Mouse (Mus musculus): ENCODE results near the gene Eaf2. TPM values are rescaled to one million over a fixed set of nuclear protein-coding genes. Genes with fewer than 3 reads are reported as not detected.

Eaf2 gene
- polyA plus RNA-seq, 2 experiments = 2.4 to 6.8 TPM

- Histone ChIP-seq H3K4me2 (replicated peaks; ENCODE audit: low read depth, low read length, severe bottlenecking) (no peak overlapping the region), H3K36me3 (ENCODE audit: control insufficient read depth, insufficient read depth, low read length) (no peaks in the 10 kb centered on the region), H3K27me3 (ENCODE audit: control insufficient read depth, insufficient read depth, low read length) (no peaks in the 10 kb centered on the region), H3K27ac (replicated peaks; ENCODE audit: low read depth, low read length) (no peak overlapping the region), H3K9me3 (ENCODE audit: control insufficient read depth, low read length) (no peaks in the 10 kb centered on the region), H3K4me3 (replicated peaks; ENCODE audit: low read length) (no peak overlapping the region), H3K4me1 (ENCODE audit: control insufficient read depth, insufficient read depth, low read length) (no peaks in the 10 kb centered on the region), H3K9ac (ENCODE audit: low read depth, low read length, severe bottlenecking) (no peak overlapping the region)
- TF ChIP-seq POLR2A (IDR thresholded peaks at IDR 0.05; ENCODE audit: borderline replicate concordance, extremely low read depth, insufficient read depth, insufficient read length) = no peak
- WGBS = 7% methylated on average over 3 of the region's 3 CpGs
- peak; percentile 5 for DNase-seq (ENCODE audit: low spot score)
- ATAC-seq (ENCODE audit: low FRiP score, low read depth) = 0 out of 2 replicates have a peak, but pooled peaks have one; percentile 34
Observed at GRCm38 (mm10) chr16:36821474-36821873, 53.3 kb downstream of the Eaf2 start.

- WGBS = 69% methylated on average over 3 of the region's 3 CpGs
- no peak for ATAC-seq (ENCODE audit: low FRiP score, low read depth)
- Histone ChIP-seq H3K27ac (replicated peaks; ENCODE audit: low read depth, low read length) (no peak overlapping the region), H3K4me2 (replicated peaks; ENCODE audit: low read depth, low read length, severe bottlenecking) (no peak overlapping the region), H3K36me3 (ENCODE audit: control insufficient read depth, insufficient read depth, low read length) (no peaks in the 10 kb centered on the region), H3K27me3 (ENCODE audit: control insufficient read depth, insufficient read depth, low read length) (no peaks in the 10 kb centered on the region), H3K4me1 (ENCODE audit: control insufficient read depth, insufficient read depth, low read length) (no peaks in the 10 kb centered on the region), H3K9me3 (ENCODE audit: control insufficient read depth, low read length) (no peaks in the 10 kb centered on the region), H3K4me3 (replicated peaks; ENCODE audit: low read length) (no peak overlapping the region), H3K9ac (ENCODE audit: low read depth, low read length, severe bottlenecking) (no peak overlapping the region)
- TF ChIP-seq POLR2A (IDR thresholded peaks at IDR 0.05; ENCODE audit: borderline replicate concordance, extremely low read depth, insufficient read depth, insufficient read length) = no peak
- no peak for DNase-seq (ENCODE audit: low spot score)
Observed at GRCm38 (mm10) chr16:36820747-36821146, 54.1 kb downstream of the Eaf2 start.

- DNase-seq (ENCODE audit: low spot score) = no peak
- Histone ChIP-seq H3K9ac (ENCODE audit: low read depth, low read length, severe bottlenecking) (no peak overlapping the region), H3K4me3 (replicated peaks; ENCODE audit: low read length) (no peak overlapping the region), H3K27ac (replicated peaks; ENCODE audit: low read depth, low read length) (no peak overlapping the region), H3K36me3 (ENCODE audit: control insufficient read depth, insufficient read depth, low read length) (no peaks in the 10 kb centered on the region), H3K9me3 (ENCODE audit: control insufficient read depth, low read length) (no peaks in the 10 kb centered on the region), H3K27me3 (ENCODE audit: control insufficient read depth, insufficient read depth, low read length) (no peaks in the 10 kb centered on the region), H3K4me2 (replicated peaks; ENCODE audit: low read depth, low read length, severe bottlenecking) (no peak overlapping the region), H3K4me1 (ENCODE audit: control insufficient read depth, insufficient read depth, low read length) (no peaks in the 10 kb centered on the region)
- 90% methylated on average over 6 of the region's 6 CpGs for WGBS
- TF ChIP-seq POLR2A (IDR thresholded peaks at IDR 0.05; ENCODE audit: borderline replicate concordance, extremely low read depth, insufficient read depth, insufficient read length) = no peak
- ATAC-seq (ENCODE audit: low FRiP score, low read depth) = no peak
Observed at GRCm38 (mm10) chr16:36820016-36820415, 54.8 kb downstream of the Eaf2 start.

- Histone ChIP-seq H3K36me3 (ENCODE audit: control insufficient read depth, insufficient read depth, low read length) (no peaks in the 10 kb centered on the region), H3K4me1 (ENCODE audit: control insufficient read depth, insufficient read depth, low read length) (no peaks in the 10 kb centered on the region), H3K27ac (replicated peaks; ENCODE audit: low read depth, low read length) (no peak overlapping the region), H3K9me3 (ENCODE audit: control insufficient read depth, low read length) (no peaks in the 10 kb centered on the region), H3K4me2 (replicated peaks; ENCODE audit: low read depth, low read length, severe bottlenecking) (no peak overlapping the region), H3K4me3 (replicated peaks; ENCODE audit: low read length) (no peak overlapping the region), H3K27me3 (ENCODE audit: control insufficient read depth, insufficient read depth, low read length) (no peaks in the 10 kb centered on the region), H3K9ac (ENCODE audit: low read depth, low read length, severe bottlenecking) (no peak overlapping the region)
- peak; percentile 85 for ATAC-seq (ENCODE audit: low FRiP score, low read depth)
- DNase-seq (ENCODE audit: low spot score) = peak; percentile 91
- WGBS = 19% methylated on average over 7 of the region's 7 CpGs
- no peak for TF ChIP-seq POLR2A (IDR thresholded peaks at IDR 0.05; ENCODE audit: borderline replicate concordance, extremely low read depth, insufficient read depth, insufficient read length)
Observed at GRCm38 (mm10) chr16:36817321-36817926, 57.4 kb downstream of the Eaf2 start.

GRCm38 (mm10) chr16:36816916-36817315 is 57.9 kb downstream of the Eaf2 start:
- ATAC-seq (ENCODE audit: low FRiP score, low read depth) = 0 out of 2 replicates have a peak, but pooled peaks have one; percentile 6

More at GRCm38 (mm10) chr16:36816916-36817315, 57.9 kb downstream of the Eaf2 start:
- H3K4me2 ChIP-seq (replicated peaks; ENCODE audit: low read depth, low read length, severe bottlenecking) = no peak overlapping the region
- no peak for TF ChIP-seq POLR2A (IDR thresholded peaks at IDR 0.05; ENCODE audit: borderline replicate concordance, extremely low read depth, insufficient read depth, insufficient read length)
- no peak overlapping the region for H3K9ac ChIP-seq (ENCODE audit: low read depth, low read length, severe bottlenecking)
- H3K4me3 ChIP-seq (replicated peaks; ENCODE audit: low read length) = no peak overlapping the region
- no peaks in the 10 kb centered on the region for H3K27me3 ChIP-seq (ENCODE audit: control insufficient read depth, insufficient read depth, low read length)
- H3K4me1 ChIP-seq (ENCODE audit: control insufficient read depth, insufficient read depth, low read length) = no peaks in the 10 kb centered on the region
- H3K36me3 ChIP-seq (ENCODE audit: control insufficient read depth, insufficient read depth, low read length) = no peaks in the 10 kb centered on the region
- DNase-seq (ENCODE audit: low spot score) = no peak
- no peak overlapping the region for H3K27ac ChIP-seq (replicated peaks; ENCODE audit: low read depth, low read length)
- no peaks in the 10 kb centered on the region for H3K9me3 ChIP-seq (ENCODE audit: control insufficient read depth, low read length)

Data from limb, embryonic 14.5 days (tissue).